ENCODE assay signal across 17 mouse cellular contexts in the genomic region with DNA sequence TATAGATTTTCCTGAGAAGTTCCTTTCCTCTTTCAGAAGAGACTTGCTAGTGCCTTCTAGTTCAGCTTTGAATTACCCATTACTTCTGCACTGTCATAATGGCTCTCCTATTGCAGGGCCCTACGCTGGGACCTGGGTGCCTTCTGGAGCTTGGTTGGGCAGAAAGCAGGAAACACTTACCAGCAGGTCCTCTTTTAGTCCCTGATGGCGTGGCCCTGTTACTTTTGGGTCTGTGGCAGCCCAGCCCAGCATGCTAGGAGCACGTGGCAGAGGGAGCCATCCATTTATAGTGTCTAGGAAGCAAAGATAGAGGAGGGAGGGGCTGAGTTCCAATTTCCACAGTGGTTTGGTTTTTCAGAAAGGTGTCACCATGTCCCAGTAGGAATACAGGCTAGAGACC.
"Had no signal": no experiment of that assay in that cellular context is flagged by ENCODE, and none has a peak within 500 bp of the region (broad histone marks: within the 10 kb centered on the region; RNA-seq: fewer than 3 reads in every experiment).

No protein-coding gene starts in this region.

- H3K27me3 ChIP-seq: liver, embryonic 13.5 days; neural tube, embryonic 13.5 days; stomach, embryonic 15.5 days had no signal

- H3K9me3 ChIP-seq: liver, embryonic 13.5 days; midbrain, embryonic 10.5 days; midbrain, embryonic 13.5 days; neural tube, embryonic 13.5 days; stomach, embryonic 15.5 days had no signal

- H3K36me3 ChIP-seq: midbrain, embryonic 10.5 days; midbrain, embryonic 13.5 days; neural tube, embryonic 13.5 days; stomach, embryonic 15.5 days had no signal

- ATAC-seq: midbrain, embryonic 13.5 days; midbrain, embryonic 16.5 days had no signal

- DNase-seq: kidney, adult 2 months; kidney, postnatal 25 days; liver, embryonic 13.5 days; lung, adult 2 months; lung, postnatal 14 days; lung, postnatal 4 days; retina, postnatal 1 day; right cerebral cortex, postnatal 25 days; spleen, adult 18-20 months; thymus, postnatal 25 days had no signal

- H3K4me3 ChIP-seq: left cerebral cortex, adult 2 months; liver, embryonic 13.5 days; midbrain, embryonic 10.5 days; midbrain, embryonic 13.5 days; myocyte; neural tube, embryonic 13.5 days; stomach, embryonic 15.5 days had no signal

- H3K4me1 ChIP-seq: stomach, embryonic 15.5 days had no signal
